Mouse (Mus musculus) fibroblast of lung, adult 2 months (primary cell): Measurements from ENCODE around the gene Hey2.

Experiments
- DNase-seq: peaks from one replicate; pipeline ENCODE4 v3.0.0-alpha.2; 2011; ENCODE audit warnings: low read depth

The Hey2 gene

DNA sequence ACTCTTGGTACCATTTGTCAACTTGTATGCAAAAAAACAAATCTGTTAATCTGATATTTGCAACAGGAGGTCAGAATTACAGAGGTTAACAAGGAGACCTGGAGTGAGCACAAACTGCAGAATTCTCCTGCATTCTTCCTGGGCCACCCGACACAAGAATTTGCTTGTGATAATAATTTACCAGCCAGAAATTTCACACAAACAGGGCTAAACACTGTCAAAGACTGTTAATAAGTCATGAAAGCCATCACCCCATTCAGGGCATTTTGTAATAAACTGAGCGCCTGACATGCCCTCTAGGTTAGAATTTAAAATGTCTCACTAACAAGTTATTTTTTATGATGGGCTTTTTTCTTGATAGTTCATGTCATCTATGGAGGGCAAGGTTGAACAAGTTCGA lies 51.6 kb downstream of the Hey2 start:
- no peak for DNase-seq

DNA sequence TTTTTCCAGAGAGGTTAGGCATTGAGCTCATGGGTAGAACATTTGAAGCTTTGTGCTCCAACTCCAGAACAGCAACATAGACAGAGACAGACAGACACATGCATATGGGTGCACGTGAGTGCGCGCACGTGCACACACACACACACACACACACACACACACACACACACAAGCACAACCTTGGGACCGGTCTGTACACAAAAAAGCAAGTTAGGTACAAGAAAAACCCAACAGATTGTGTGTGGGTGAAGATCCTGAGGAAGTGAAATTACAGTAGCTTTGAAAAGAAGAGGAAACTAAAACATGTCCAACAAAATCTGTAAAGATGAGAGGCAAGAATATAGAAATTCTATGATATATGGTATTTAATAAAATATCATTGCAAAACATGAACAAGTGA lies 53.1 kb downstream of the Hey2 start:
- DNase-seq = no peak

DNA sequence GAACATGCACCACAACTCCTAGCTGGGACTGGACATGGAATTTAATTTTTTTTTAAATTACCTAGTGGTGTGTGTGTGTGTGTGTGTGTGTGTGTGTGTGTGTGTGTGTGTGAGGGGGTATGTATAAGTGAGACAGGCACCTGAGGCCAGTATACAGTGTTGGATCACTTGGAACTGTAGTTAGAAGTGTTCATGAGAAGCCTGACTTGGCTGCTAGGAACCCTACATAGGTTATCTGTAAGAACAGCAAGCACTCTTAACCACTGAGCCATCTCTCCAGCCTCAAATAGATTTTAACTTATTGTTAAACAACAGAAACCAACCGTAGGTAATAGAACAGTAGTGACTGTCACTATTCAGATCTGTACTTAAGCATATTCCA lies 54.3 kb downstream of the Hey2 start:
- no peak for DNase-seq

DNA sequence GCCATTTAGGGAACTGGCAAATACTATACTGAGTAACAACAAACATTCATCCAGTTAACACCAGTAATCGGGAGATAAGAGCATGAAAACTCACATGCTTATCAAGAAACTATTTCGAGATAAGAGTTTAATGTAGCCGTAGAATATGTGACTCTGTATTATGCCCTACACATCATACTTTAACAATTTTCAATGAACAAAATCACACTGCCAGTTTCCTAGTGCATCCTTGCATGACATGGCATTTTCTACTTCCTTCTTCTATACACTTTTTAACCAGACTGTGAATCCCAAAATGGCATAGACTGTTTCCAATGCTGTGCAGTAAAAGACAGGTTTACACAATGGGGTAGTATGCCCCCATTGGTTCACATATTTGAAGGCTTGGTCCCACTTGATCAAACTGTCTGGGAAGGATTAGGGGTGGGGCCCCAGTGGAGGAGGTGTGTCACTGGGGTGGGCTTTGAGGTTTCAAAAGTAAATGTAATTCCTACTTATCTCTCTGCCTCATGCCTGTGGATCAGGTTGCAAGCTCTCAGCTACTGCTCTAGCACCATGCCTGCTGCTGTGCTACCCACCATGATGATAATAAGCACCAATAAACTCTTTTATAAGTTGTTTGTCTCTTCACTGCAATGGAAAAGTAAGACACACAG lies 54.8 kb downstream of the Hey2 start:
- no peak for DNase-seq

DNA sequence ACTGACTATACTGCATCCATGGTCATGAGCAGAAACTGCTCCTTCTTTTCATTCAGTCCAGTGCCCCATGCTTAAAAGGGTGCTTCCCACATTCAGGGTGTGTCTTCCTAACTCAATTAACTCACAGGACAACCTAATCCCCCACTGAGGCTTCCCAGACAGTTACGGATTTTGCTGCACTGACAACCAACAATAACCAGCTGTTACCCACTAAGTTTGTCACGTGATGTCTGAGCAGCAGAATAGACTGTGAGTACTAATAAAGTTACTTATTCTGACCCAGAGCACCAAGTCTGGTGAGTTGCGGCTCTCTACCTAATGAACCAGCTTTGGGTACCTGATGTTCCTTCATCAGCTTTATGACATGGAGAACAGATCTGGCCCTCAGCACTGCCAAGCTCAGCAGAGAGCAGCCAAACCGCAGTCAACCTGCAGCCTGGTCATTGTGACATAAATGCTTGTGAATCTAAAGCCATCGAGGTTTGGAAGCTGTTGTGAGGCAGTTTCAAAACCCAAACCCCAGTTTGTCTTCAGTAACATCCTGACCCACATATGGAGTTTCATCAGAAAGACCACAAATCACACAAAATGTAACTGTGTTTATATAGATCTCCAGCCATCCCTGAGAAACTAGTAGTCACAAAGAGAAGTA lies 56.4 kb downstream of the Hey2 start:
- no peak for DNase-seq
